Comparison of ENCODE assay signal across 21 mouse cellular contexts in genomic region chr3:58072230-58072839, GRCm38 (mm10).
DNase-seq lines count a peak whose midpoint lies in the region; ATAC-seq and TF ChIP-seq lines count a peak whose summit lies in the region.
"Had no signal": no experiment of that assay in that cellular context is flagged by ENCODE, and none has a peak within 500 bp of the region (broad histone marks: within the 10 kb centered on the region; RNA-seq: fewer than 3 reads in every experiment).

No protein-coding gene starts in this region.

- intact Hi-C loops in heart, postnatal 36 days (cut with DNase I), result no loop called here
- intact Hi-C loops in left cerebral cortex, postnatal 25 days (cut with DNase I), result no loop called here
- intact Hi-C loops in left cerebral cortex, postnatal 4 days (cut with DNase I), result no loop called here

- peak overlapping the region; percentile 11; the same call in 1 of the 2 replicates for H3K4me3 ChIP-seq in hindbrain, embryonic 10.5 days
- H3K4me3 ChIP-seq in hindbrain, embryonic 14.5 days (replicated peaks; ENCODE audit: low read length), result no peak overlapping the region
- H3K4me3 ChIP-seq in CH12.LX (replicated peaks in 1 of 3; ENCODE audit: low read depth in 2 of 3, low read length in 2 of 3, poor library complexity in 1 of 3), result no peak overlapping the region
- no peak overlapping the region for H3K4me3 ChIP-seq in midbrain, embryonic 12.5 days
- H3K4me3 ChIP-seq: embryonic facial prominence, embryonic 12.5 days; erythroblast, embryonic 14.5 days; intestine, embryonic 15.5 days; kidney, embryonic 15.5 days; limb, embryonic 13.5 days had no signal

- no peaks in the 10 kb centered on the region for H3K36me3 ChIP-seq in hindbrain, embryonic 10.5 days
- no peaks in the 10 kb centered on the region for H3K36me3 ChIP-seq in hindbrain, embryonic 14.5 days (replicated peaks; ENCODE audit: control insufficient read depth, insufficient read depth)
- H3K36me3 ChIP-seq in CH12.LX (replicated peaks in 1 of 2; ENCODE audit: control insufficient read depth in 1 of 2, insufficient read depth in 1 of 2, low read length in 1 of 2), result no peaks in the 10 kb centered on the region
- no peaks in the 10 kb centered on the region for H3K36me3 ChIP-seq in midbrain, embryonic 12.5 days
- H3K36me3 ChIP-seq: embryonic facial prominence, embryonic 12.5 days; intestine, embryonic 15.5 days; kidney, embryonic 15.5 days; limb, embryonic 13.5 days had no signal

- H3K79me2 ChIP-seq in CH12.LX (replicated peaks; ENCODE audit: control insufficient read depth, extremely low read depth, insufficient read depth, poor library complexity, severe bottlenecking), result no peaks in the 10 kb centered on the region

- no peak for TF ChIP-seq POLR2A in CH12.LX (IDR thresholded peaks at IDR 0.05; ENCODE audit: low read depth, low read length)

- peak overlapping the region; percentile 84 for H3K27ac ChIP-seq in hindbrain, embryonic 10.5 days
- no peak overlapping the region for H3K27ac ChIP-seq in hindbrain, embryonic 14.5 days
- H3K27ac ChIP-seq in CH12.LX (ENCODE audit: insufficient read depth, low read depth), result no peak overlapping the region
- H3K27ac ChIP-seq in midbrain, embryonic 12.5 days (replicated peaks), result no peak overlapping the region
- H3K27ac ChIP-seq: embryonic facial prominence, embryonic 12.5 days; intestine, embryonic 15.5 days; kidney, embryonic 15.5 days; limb, embryonic 13.5 days; liver, embryonic 14.5 days had no signal

- DNase-seq in hindbrain, embryonic 10.5 days (ENCODE audit: low spot score), result peak; percentile 67
- DNase-seq in hindbrain, embryonic 14.5 days (ENCODE audit: low spot score), result no peak
- DNase-seq in CH12.LX (ENCODE audit: extremely low read depth), result no peak
- DNase-seq in embryo, embryonic 9.5 days (ENCODE audit: extremely low spot score), result peak; percentile 31
- no peak for DNase-seq in heart, postnatal 36 days
- no peak for DNase-seq in left cerebral cortex, postnatal 25 days (ENCODE audit: low spot score in 2 of 2)
- no peak for DNase-seq in left cerebral cortex, postnatal 4 days
- DNase-seq: adrenal gland, postnatal 25 days; cerebellum, adult 11-12 months; cerebellum, postnatal 25 days; gastrocnemius, postnatal 14 days; heart, adult 18-20 months; heart, postnatal 4 days; right cerebral cortex, postnatal 4 days had no signal

- no peak for TF ChIP-seq EP300 in CH12.LX (IDR thresholded peaks at IDR 0.05; ENCODE audit: low read length)

- whole genome bisulfite sequencing in hindbrain, embryonic 10.5 days, result 34% methylated on average over 5 of the region's 5 CpGs
- WGBS in hindbrain, embryonic 14.5 days, result 10% methylated on average over 5 of the region's 5 CpGs
- 21% methylated on average over 5 of the region's 5 CpGs for WGBS in midbrain, embryonic 12.5 days

- peaks cover 15% of the 10 kb centered on the region for H3K4me1 ChIP-seq in hindbrain, embryonic 10.5 days (replicated peaks)
- no peaks in the 10 kb centered on the region for H3K4me1 ChIP-seq in hindbrain, embryonic 14.5 days (replicated peaks; ENCODE audit: control insufficient read depth, insufficient read depth, low read length)
- no peaks in the 10 kb centered on the region for H3K4me1 ChIP-seq in CH12.LX (ENCODE audit: control insufficient read depth in 1 of 2, insufficient read depth in 2 of 2)
- H3K4me1 ChIP-seq in midbrain, embryonic 12.5 days, result peaks cover 11% of the 10 kb centered on the region; the same call in 1 of the 2 replicates
- H3K4me1 ChIP-seq: embryonic facial prominence, embryonic 12.5 days; intestine, embryonic 15.5 days; kidney, embryonic 15.5 days; limb, embryonic 13.5 days had no signal

- no peak overlapping the region for H3K4me2 ChIP-seq in hindbrain, embryonic 14.5 days (replicated peaks)
- peak overlapping the region; percentile 6; the same call in 1 of the 2 replicates for H3K4me2 ChIP-seq in CH12.LX (ENCODE audit: insufficient read depth, low read depth, poor library complexity, severe bottlenecking)
- no peak overlapping the region for H3K4me2 ChIP-seq in midbrain, embryonic 12.5 days (replicated peaks)
- H3K4me2 ChIP-seq: embryonic facial prominence, embryonic 12.5 days; intestine, embryonic 15.5 days; kidney, embryonic 15.5 days; limb, embryonic 13.5 days had no signal

- dilution Hi-C loops in CH12.LX (cut with MboI; ENCODE audit: extremely low pct_ligation_motif_present, extremely low pct_unique_long_range_greater_than_20kb, low sequenced_read_pairs), result no loop called here

- no peak; the same call in 1 of the 2 replicates for ATAC-seq in hindbrain, embryonic 14.5 days (ENCODE audit: low FRiP score)
- peak; percentile 70; the same call in 1 of the 2 replicates for ATAC-seq in midbrain, embryonic 12.5 days (ENCODE audit: low FRiP score, low read depth)
- ATAC-seq: intestine, embryonic 15.5 days had no signal

- in situ Hi-C loops in CH12.LX (cut with MboI; ENCODE audit: low pct_ligation_motif_present, low pct_unique_long_range_greater_than_20kb, low sequenced_read_pairs), result no loop called here

- TF ChIP-seq RAD21 in CH12.LX (IDR thresholded peaks at IDR 0.05; ENCODE audit: low read depth, low read length), result no peak

- no peak for TF ChIP-seq CTCF in CH12.LX (conservative IDR thresholded peaks at IDR 0.05 in 1 of 2, IDR thresholded peaks at IDR 0.05 in 1 of 2; ENCODE audit: low read depth in 2 of 2, low read length in 2 of 2)

- H3K9ac ChIP-seq in hindbrain, embryonic 14.5 days, result no peak overlapping the region
- H3K9ac ChIP-seq in CH12.LX (ENCODE audit: insufficient read depth, low read depth), result no peak overlapping the region
- no peak overlapping the region for H3K9ac ChIP-seq in midbrain, embryonic 12.5 days (replicated peaks)
- H3K9ac ChIP-seq: embryonic facial prominence, embryonic 12.5 days; intestine, embryonic 15.5 days; kidney, embryonic 15.5 days; limb, embryonic 13.5 days; liver, embryonic 14.5 days had no signal

- no peaks in the 10 kb centered on the region for H3K27me3 ChIP-seq in hindbrain, embryonic 10.5 days (ENCODE audit: insufficient read depth, poor library complexity, severe bottlenecking)
- no peaks in the 10 kb centered on the region for H3K27me3 ChIP-seq in hindbrain, embryonic 14.5 days (ENCODE audit: control insufficient read depth, insufficient read depth, low read length)
- H3K27me3 ChIP-seq in CH12.LX (replicated peaks), result no peaks in the 10 kb centered on the region
- no peaks in the 10 kb centered on the region for H3K27me3 ChIP-seq in midbrain, embryonic 12.5 days
- H3K27me3 ChIP-seq: embryonic facial prominence, embryonic 12.5 days; intestine, embryonic 15.5 days; kidney, embryonic 15.5 days; limb, embryonic 13.5 days had no signal

- H3K9me3 ChIP-seq in hindbrain, embryonic 10.5 days, result no peaks in the 10 kb centered on the region
- H3K9me3 ChIP-seq in hindbrain, embryonic 14.5 days (ENCODE audit: control insufficient read depth, low read length), result no peaks in the 10 kb centered on the region
- no peaks in the 10 kb centered on the region for H3K9me3 ChIP-seq in CH12.LX (replicated peaks; ENCODE audit: low read length)
- H3K9me3 ChIP-seq in midbrain, embryonic 12.5 days, result no peaks in the 10 kb centered on the region
- H3K9me3 ChIP-seq: embryonic facial prominence, embryonic 12.5 days; intestine, embryonic 15.5 days; kidney, embryonic 15.5 days; limb, embryonic 13.5 days had no signal

TF ChIP-seq in CH12.LX, 34 proteins besides CTCF, POLR2A, EP300 and RAD21:
- no peak for TF ChIP-seq NRF1 (IDR thresholded peaks at IDR 0.05; ENCODE audit: low read depth, low read length)
- no peak for TF ChIP-seq TBP (conservative IDR thresholded peaks at IDR 0.05; ENCODE audit: low read depth, low read length)
- no peak for TF ChIP-seq KAT2A (IDR thresholded peaks at IDR 0.05; ENCODE audit: insufficient replicate concordance, low read length)
- TF ChIP-seq JUND (conservative IDR thresholded peaks at IDR 0.05; ENCODE audit: low read depth, low read length), result no peak
- no peak for TF ChIP-seq MEF2A (IDR thresholded peaks at IDR 0.05; ENCODE audit: borderline replicate concordance, low read depth, low read length)
- no peak for TF ChIP-seq ZNF384 (IDR thresholded peaks at IDR 0.05; ENCODE audit: low read depth, low read length)
- TF ChIP-seq USF2 (conservative IDR thresholded peaks at IDR 0.05; ENCODE audit: low read depth, low read length), result no peak
- TF ChIP-seq ZC3H11A (IDR thresholded peaks at IDR 0.05; ENCODE audit: low read depth, low read length), result no peak
- no peak for TF ChIP-seq BHLHE40 (IDR thresholded peaks at IDR 0.05; ENCODE audit: low read depth, low read length)
- TF ChIP-seq POLR2AphosphoS2 (IDR thresholded peaks at IDR 0.05; ENCODE audit: low read depth, low read length), result no peak
- TF ChIP-seq GABPA (IDR thresholded peaks at IDR 0.05; ENCODE audit: insufficient replicate concordance, low read depth, low read length), result no peak
- no peak for TF ChIP-seq CHD1 (IDR thresholded peaks at IDR 0.05; ENCODE audit: low read depth, low read length)
TF ChIP-seq in CH12.LX: peak in this region for 0.

Comparison
In these comparisons a context has a peak if more than half of its experiments do, and no peak if none do; other contexts are left out.
1. DNase-seq: peak in hindbrain, embryonic 10.5 days (single experiment) and embryo, embryonic 9.5 days (single experiment); none in hindbrain, embryonic 14.5 days (single experiment), CH12.LX (single experiment), heart, postnatal 36 days (0 of 2), left cerebral cortex, postnatal 25 days (0 of 2) and left cerebral cortex, postnatal 4 days (single experiment).